Mouse (Mus musculus): ENCODE results near the gene Gpr18.

Gpr18 gene

GRCm38 (mm10) chr14:121915621-121916020 is at the start of gene Gpr18:
Gene Gpr18 (minus strand): TSS chr14:121915781.
- DNase-seq (ENCODE audit: low spot score in 2 of 2): no peak

- no peak for DNase-seq (ENCODE audit: low spot score in 2 of 2)
These were observed 49.4 kb upstream of the Gpr18 start, which contains the start of gene Gpr183 for GRCm38 (mm10) chr14:121964990-121965389. Gene Gpr183 (minus strand): TSS chr14:121965195.

- no peak for DNase-seq (ENCODE audit: low spot score in 2 of 2)
These were observed 48.4 kb upstream of the Gpr18 start for GRCm38 (mm10) chr14:121963942-121964335.

GRCm38 (mm10) chr14:121963251-121963941 is 47.8 kb upstream of the Gpr18 start:
- DNase-seq (ENCODE audit: low spot score in 2 of 2): no peak

- DNase-seq (ENCODE audit: low spot score in 2 of 2): no peak
These were observed 46.7 kb upstream of the Gpr18 start for GRCm38 (mm10) chr14:121962128-121962890.

GRCm38 (mm10) chr14:121961496-121962127 is 46.0 kb upstream of the Gpr18 start:
- no peak for DNase-seq (ENCODE audit: low spot score in 2 of 2)

GRCm38 (mm10) chr14:121960997-121961396 is 45.4 kb upstream of the Gpr18 start:
- no peak for DNase-seq (ENCODE audit: low spot score in 2 of 2)

- DNase-seq (ENCODE audit: low spot score in 2 of 2): no peak
These were observed 45.0 kb upstream of the Gpr18 start for GRCm38 (mm10) chr14:121960531-121960930.

- DNase-seq (ENCODE audit: low spot score in 2 of 2): no peak
These were observed 44.5 kb upstream of the Gpr18 start for GRCm38 (mm10) chr14:121960031-121960430.

- no peak for DNase-seq (ENCODE audit: low spot score in 2 of 2)
These were observed 44.0 kb upstream of the Gpr18 start for GRCm38 (mm10) chr14:121959538-121959980.

GRCm38 (mm10) chr14:121958751-121959537 is 43.4 kb upstream of the Gpr18 start:
- no peak for DNase-seq (ENCODE audit: low spot score in 2 of 2)

- DNase-seq (ENCODE audit: low spot score in 2 of 2): no peak
These were observed 42.6 kb upstream of the Gpr18 start for GRCm38 (mm10) chr14:121958041-121958750.

- DNase-seq (ENCODE audit: low spot score in 2 of 2): no peak
These were observed 41.7 kb upstream of the Gpr18 start for GRCm38 (mm10) chr14:121957176-121957871.

- DNase-seq (ENCODE audit: low spot score in 2 of 2): no peak
These were observed 40.7 kb upstream of the Gpr18 start for GRCm38 (mm10) chr14:121956291-121956690.

- no peak for DNase-seq (ENCODE audit: low spot score in 2 of 2)
These were observed 39.7 kb upstream of the Gpr18 start for GRCm38 (mm10) chr14:121955176-121955795.

- no peak for DNase-seq (ENCODE audit: low spot score in 2 of 2)
These were observed 39.0 kb upstream of the Gpr18 start for GRCm38 (mm10) chr14:121954608-121955007.

GRCm38 (mm10) chr14:121954129-121954528 is 38.5 kb upstream of the Gpr18 start:
- DNase-seq (ENCODE audit: low spot score in 2 of 2): no peak

GRCm38 (mm10) chr14:121952046-121952400 is 36.4 kb upstream of the Gpr18 start:
- no peak for DNase-seq (ENCODE audit: low spot score in 2 of 2)

- no peak for DNase-seq (ENCODE audit: low spot score in 2 of 2)
These were observed 35.9 kb upstream of the Gpr18 start for GRCm38 (mm10) chr14:121951399-121952045.

GRCm38 (mm10) chr14:121949897-121950296 is 34.3 kb upstream of the Gpr18 start:
- no peak for DNase-seq (ENCODE audit: low spot score in 2 of 2)
